Mouse (Mus musculus): ENCODE results near the gene Gm5934.
"Not testable (repeated sequence)": the region's sequence is repeated elsewhere in the genome, so short reads cannot be mapped to it uniquely, and the experiment has no call there.

Gm5934 gene

GRCm38 (mm10) chrX:24500660-24501059 lies at the start of gene Gm5934:
Gene Gm5934 (minus strand): TSS chrX:24500760.
- not testable (repeated sequence) for DNase-seq (ENCODE audit: low spot score)

Measured in layer of hippocampus, adult 9-10 months (tissue).